Comparison of ENCODE assay signal across 9 mouse cellular contexts in the genomic region with DNA sequence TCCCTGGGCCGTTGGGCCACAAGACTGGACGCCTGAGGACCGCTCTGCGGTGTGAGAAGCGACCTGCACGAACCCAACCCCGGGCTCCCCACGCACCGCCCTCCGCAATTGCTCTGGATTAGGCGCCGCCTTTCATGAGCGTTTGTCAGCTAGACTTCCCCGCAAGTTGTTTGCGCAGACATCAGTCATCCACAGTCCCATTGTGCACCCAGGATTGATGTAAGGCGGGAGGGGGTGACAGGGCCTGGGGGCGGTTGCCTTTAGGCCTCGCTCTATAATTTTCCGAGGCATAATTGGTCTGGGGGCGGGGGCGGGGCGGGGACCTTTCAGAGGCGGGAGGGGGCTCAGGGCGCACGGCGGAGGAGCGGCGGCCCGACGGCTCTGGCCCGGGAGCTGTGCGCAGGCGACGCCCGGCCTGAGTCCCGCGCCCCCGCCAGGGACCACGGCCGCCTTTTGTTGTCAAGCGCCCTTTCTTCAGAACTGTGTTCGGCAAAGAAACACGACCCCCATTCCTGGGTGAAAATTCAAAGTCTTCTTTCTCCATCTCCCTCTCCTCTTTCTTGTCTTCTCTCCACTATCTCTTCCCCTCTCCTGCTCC. TPM values are rescaled to one million over a fixed set of nuclear protein-coding genes. Genes with fewer than 3 reads are reported as not detected.
DNase-seq lines count a peak whose midpoint lies in the region; ATAC-seq and TF ChIP-seq lines count a peak whose summit lies in the region.
"Had no signal": no experiment of that assay in that cellular context is flagged by ENCODE, and none has a peak within 500 bp of the region (broad histone marks: within the 10 kb centered on the region; RNA-seq: fewer than 3 reads in every experiment).

A gene (plus strand): TSS at position 193 of the 598 bp plus-strand sequence.

- no peaks in the 10 kb centered on the region for H3K9me3 ChIP-seq in heart, embryonic 11.5 days (replicated peaks; ENCODE audit: control insufficient read depth, low read length)
- no peaks in the 10 kb centered on the region for H3K9me3 ChIP-seq in ES-E14 (ENCODE audit: control insufficient read depth, insufficient read depth, low read depth, low read length)
- H3K9me3 ChIP-seq in hindbrain, embryonic 10.5 days: no peaks in the 10 kb centered on the region
- no peaks in the 10 kb centered on the region for H3K9me3 ChIP-seq in midbrain, embryonic 11.5 days (ENCODE audit: control insufficient read depth, low read length)

- H3K4me1 ChIP-seq in heart, embryonic 11.5 days (ENCODE audit: control insufficient read depth, insufficient read depth, low read length): peaks cover 7% of the 10 kb centered on the region; the same call in 1 of the 2 replicates
- peaks cover 0 to 4% of the 10 kb centered on the region in 2 experiments; a peak in 1 of 4 replicates for H3K4me1 ChIP-seq in ES-E14 (ENCODE audit: control insufficient read depth in 2 of 2, insufficient read depth in 2 of 2, low read length in 2 of 2, poor library complexity in 1 of 2)
- peaks cover 37% of the 10 kb centered on the region for H3K4me1 ChIP-seq in hindbrain, embryonic 10.5 days (replicated peaks)
- peaks cover 10% of the 10 kb centered on the region for H3K4me1 ChIP-seq in midbrain, embryonic 11.5 days (ENCODE audit: control insufficient read depth, insufficient read depth, low read length)

- no peak within 1 kb of the TSS for H3K27ac ChIP-seq in heart, embryonic 11.5 days (ENCODE audit: low read depth, low read length)
- no peak within 1 kb of the TSS for H3K27ac ChIP-seq in ES-E14 (ENCODE audit: insufficient read depth, low read depth, low read length, poor library complexity, severe bottlenecking)
- peak within 1 kb of the TSS; percentile 77 for H3K27ac ChIP-seq in hindbrain, embryonic 10.5 days
- no peak within 1 kb of the TSS for H3K27ac ChIP-seq in midbrain, embryonic 11.5 days (ENCODE audit: low read depth, low read length)

- DNase-seq in heart, adult 8-10 months (ENCODE audit: low spot score): no peak
- no peak for DNase-seq in ES-E14 (ENCODE audit: low read depth, low spot score)
- DNase-seq in hindbrain, embryonic 10.5 days (ENCODE audit: low spot score): peak; percentile 38
- peak; percentile 92 for DNase-seq in midbrain, embryonic 11.5 days (ENCODE audit: low spot score, missing footprints)
- DNase-seq in cerebellum, postnatal 25 days: no peak
- DNase-seq in urinary bladder, postnatal 4 days (ENCODE audit: low spot score in 2 of 2): no peak
- no peak for DNase-seq in kidney, adult 11 months
- DNase-seq: B cell, adult 2 months had no signal

- peaks cover 83% of the 10 kb centered on the region for H3K27me3 ChIP-seq in heart, embryonic 11.5 days (ENCODE audit: control insufficient read depth, insufficient read depth, low read length)
- peaks cover 96% of the 10 kb centered on the region for H3K27me3 ChIP-seq in hindbrain, embryonic 10.5 days (ENCODE audit: insufficient read depth, poor library complexity, severe bottlenecking)
- H3K27me3 ChIP-seq in midbrain, embryonic 11.5 days (ENCODE audit: control insufficient read depth, insufficient read depth, low read length): peaks cover 58% of the 10 kb centered on the region

- 0 out of 2 replicates have a peak within 1 kb of the TSS, but pooled peaks have one; percentile 18 for H3K9ac ChIP-seq in heart, embryonic 11.5 days (ENCODE audit: low read depth, low read length)
- H3K9ac ChIP-seq in ES-E14 (ENCODE audit: insufficient read depth, low read depth, low read length, poor library complexity, severe bottlenecking): peak within 1 kb of the TSS; percentile 33
- H3K9ac ChIP-seq in midbrain, embryonic 11.5 days (ENCODE audit: low read length): peak within 1 kb of the TSS; percentile 31

- peak within 1 kb of the TSS; percentile 42 for H3K4me3 ChIP-seq in heart, embryonic 11.5 days (ENCODE audit: low read depth, low read length)
- H3K4me3 ChIP-seq in ES-E14 (ENCODE audit: insufficient read depth in 1 of 2, low read depth in 1 of 2, low read length in 2 of 2, poor library complexity in 1 of 2, severe bottlenecking in 1 of 2): peak within 1 kb of the TSS; percentile 53 to 58
- peak within 1 kb of the TSS; percentile 56 for H3K4me3 ChIP-seq in hindbrain, embryonic 10.5 days
- H3K4me3 ChIP-seq in midbrain, embryonic 11.5 days (ENCODE audit: low read depth, low read length): peak within 1 kb of the TSS; percentile 32

- H3K36me3 ChIP-seq in heart, embryonic 11.5 days (ENCODE audit: control insufficient read depth, insufficient read depth, low read length): no peaks in the 10 kb centered on the region
- no peaks in the 10 kb centered on the region for H3K36me3 ChIP-seq in ES-E14 (ENCODE audit: control insufficient read depth, insufficient read depth, low read length, poor library complexity, severe bottlenecking)
- no peaks in the 10 kb centered on the region for H3K36me3 ChIP-seq in hindbrain, embryonic 10.5 days
- no peaks in the 10 kb centered on the region for H3K36me3 ChIP-seq in midbrain, embryonic 11.5 days (ENCODE audit: control insufficient read depth, insufficient read depth, low read length)

- ATAC-seq in heart, embryonic 11.5 days (replicated peaks; ENCODE audit: insufficient number of reproducible peaks, low FRiP score, low TSS enrichment): no peak
- peak; percentile 30; the same call in 1 of the 2 replicates for ATAC-seq in midbrain, embryonic 11.5 days (ENCODE audit: low FRiP score)

- peak within 1 kb of the TSS; percentile 76 for H3K4me2 ChIP-seq in heart, embryonic 11.5 days
- H3K4me2 ChIP-seq in midbrain, embryonic 11.5 days: peak within 1 kb of the TSS; percentile 53

- 1% methylated on average over 43 of the region's 43 CpGs for WGBS in heart, embryonic 11.5 days (ENCODE audit: insufficient replicate concordance)
- 2% methylated on average over 43 of the region's 43 CpGs for WGBS in hindbrain, embryonic 10.5 days
- 1% methylated on average over 43 of the region's 43 CpGs for WGBS in midbrain, embryonic 11.5 days

- in situ Hi-C loops in ES-E14 (cut with MboI; ENCODE audit: low sequenced_read_pairs in 2 of 2, unreplicated experiment in 2 of 2): no loop called here

TF ChIP-seq in ES-E14, 5 proteins besides CTCF, POLR2A, EP300 and RAD21:
- TF ChIP-seq HCFC1 (IDR thresholded peaks at IDR 0.05; ENCODE audit: borderline replicate concordance, insufficient read depth, low read length): no peak
- no peak for TF ChIP-seq ZC3H11A (IDR thresholded peaks at IDR 0.05; ENCODE audit: borderline replicate concordance, low read depth, low read length)
- TF ChIP-seq MAFK (IDR thresholded peaks at IDR 0.05; ENCODE audit: insufficient read depth, low read depth, low read length): no peak
- TF ChIP-seq ZNF384 (IDR thresholded peaks at IDR 0.05; ENCODE audit: low read depth, low read length): no peak
- no peak for TF ChIP-seq CHD2 (IDR thresholded peaks at IDR 0.05; ENCODE audit: low read depth, low read length)

RNA-seq across cellular contexts. Expression of the gene that starts here (rescaled TPM):
- 0.19 TPM in 1 of 2 replicates, not detected in the other for polyA plus RNA-seq in heart, embryonic 11.5 days (2014; fragmentation: Nextera tagmentation; extraction: Ambion mirVana)
- total RNA-seq in heart, adult 8-10 months (2022): not detected
- 2.4 and 3.3 TPM in 2 replicates for total RNA-seq in ES-E14 (2012; rRNA removed)
- polyA plus RNA-seq in hindbrain, embryonic 10.5 days (2016; fragmentation: Nextera tagmentation; extraction: Ambion mirVana): 1.7 and 2.6 TPM in 2 replicates
- 1.1 TPM in 2 replicates for polyA plus RNA-seq in midbrain, embryonic 11.5 days (2014; fragmentation: Nextera tagmentation; extraction: Ambion mirVana)

Comparison
In these comparisons a context has a peak if more than half of its experiments do, and no peak if none do; other contexts are left out.
1. DNase-seq: peak in hindbrain, embryonic 10.5 days (single experiment) and midbrain, embryonic 11.5 days (single experiment); none in heart, adult 8-10 months (single experiment), ES-E14 (single experiment), cerebellum, postnatal 25 days (0 of 2), urinary bladder, postnatal 4 days (0 of 2) and kidney, adult 11 months (single experiment).
2. Peak in every context shown above with its lines, with median percentiles within 50 percentile points of each other: H3K4me3 ChIP-seq and H3K9ac ChIP-seq.